8 mouse cellular contexts compared by ENCODE assay signal in genomic region chr2:84735346-84735920, GRCm38 (mm10). TPM values are rescaled to one million over a fixed set of nuclear protein-coding genes. Genes with fewer than 3 reads are reported as not detected.
DNase-seq lines count a peak whose midpoint lies in the region; ATAC-seq and TF ChIP-seq lines count a peak whose summit lies in the region.

No protein-coding gene starts in this region.

- H3K4me3 ChIP-seq in stomach, embryonic 14.5 days (ENCODE audit: low read depth, low read length), result peak overlapping the region; percentile 39; the same call in 1 of the 2 replicates
- no peak overlapping the region for H3K4me3 ChIP-seq in stomach, postnatal 0 days (ENCODE audit: low read depth, low read length)
- H3K4me3 ChIP-seq in hindbrain, embryonic 10.5 days, result peak overlapping the region; percentile 68

- no peak overlapping the region for H3K9ac ChIP-seq in stomach, embryonic 14.5 days (replicated peaks; ENCODE audit: low read depth, low read length)
- H3K9ac ChIP-seq in stomach, postnatal 0 days (ENCODE audit: low read length), result no peak overlapping the region

- H3K27me3 ChIP-seq in stomach, embryonic 14.5 days (ENCODE audit: control insufficient read depth, insufficient read depth, low read length), result no peaks in the 10 kb centered on the region
- 0 out of 2 replicates have a peak, but pooled peaks cover 2% of the 10 kb centered on the region for H3K27me3 ChIP-seq in stomach, postnatal 0 days (ENCODE audit: control insufficient read depth, insufficient read depth, low read length)
- no peaks in the 10 kb centered on the region for H3K27me3 ChIP-seq in hindbrain, embryonic 10.5 days (ENCODE audit: insufficient read depth, poor library complexity, severe bottlenecking)

- 19% methylated on average over 7 of the region's 7 CpGs for WGBS in stomach, embryonic 14.5 days
- WGBS in stomach, postnatal 0 days, result 19% methylated on average over 7 of the region's 7 CpGs
- 28% methylated on average over 7 of the region's 7 CpGs for WGBS in hindbrain, embryonic 10.5 days

- H3K4me2 ChIP-seq in stomach, embryonic 14.5 days (replicated peaks; ENCODE audit: low read depth, low read length), result peak overlapping the region; percentile 66
- H3K4me2 ChIP-seq in stomach, postnatal 0 days (replicated peaks; ENCODE audit: low read depth), result no peak overlapping the region; the same call in 1 of the 2 replicates

- no peak for TF ChIP-seq CTCF in stomach, postnatal 0 days (IDR thresholded peaks at IDR 0.05; ENCODE audit: low read depth)

- H3K9me3 ChIP-seq in stomach, embryonic 14.5 days (ENCODE audit: control insufficient read depth, low read depth, low read length), result no peaks in the 10 kb centered on the region
- no peaks in the 10 kb centered on the region for H3K9me3 ChIP-seq in stomach, postnatal 0 days (ENCODE audit: control insufficient read depth, low read length)
- no peaks in the 10 kb centered on the region for H3K9me3 ChIP-seq in hindbrain, embryonic 10.5 days

- no peak for DNase-seq in stomach, postnatal 0 days (ENCODE audit: low spot score)
- DNase-seq in hindbrain, embryonic 10.5 days (ENCODE audit: low spot score), result peak; percentile 36
- no peak for DNase-seq in retina, postnatal 1 day
- no peak for DNase-seq in ovary, postnatal 14 days (ENCODE audit: low spot score)
- DNase-seq in frontal cortex, postnatal 25 days (ENCODE audit: low spot score in 2 of 2), result no peak
- no peak for DNase-seq in MN1 (ENCODE audit: low spot score)

- H3K27ac ChIP-seq in stomach, embryonic 14.5 days (ENCODE audit: low read length), result 0 out of 2 replicates have a peak overlapping the region, but pooled peaks have one; percentile 10
- no peak overlapping the region for H3K27ac ChIP-seq in stomach, postnatal 0 days (replicated peaks)
- H3K27ac ChIP-seq in hindbrain, embryonic 10.5 days, result peak overlapping the region; percentile 93

- ATAC-seq in stomach, embryonic 14.5 days (ENCODE audit: insufficient number of reproducible peaks, insufficient read depth, low FRiP score, low read depth), result peak; percentile 12; the same call in 1 of the 2 replicates
- ATAC-seq in stomach, postnatal 0 days (ENCODE audit: low FRiP score, low TSS enrichment), result no peak
- peak; percentile 85 for ATAC-seq in megakaryocyte progenitor cell, adult 5-6 weeks (replicated peaks; ENCODE audit: poor library complexity)

- no peaks in the 10 kb centered on the region for H3K36me3 ChIP-seq in stomach, embryonic 14.5 days (ENCODE audit: control insufficient read depth, insufficient read depth, low read length)
- no peaks in the 10 kb centered on the region for H3K36me3 ChIP-seq in stomach, postnatal 0 days (ENCODE audit: control insufficient read depth, insufficient read depth, low read length)
- H3K36me3 ChIP-seq in hindbrain, embryonic 10.5 days, result peaks cover 7% of the 10 kb centered on the region

- TF ChIP-seq EP300 in stomach, postnatal 0 days (optimal IDR thresholded peaks at IDR 0.05), result no peak

- peaks cover 45% of the 10 kb centered on the region for H3K4me1 ChIP-seq in stomach, embryonic 14.5 days (ENCODE audit: control insufficient read depth, insufficient read depth, low read length)
- peaks cover 5% of the 10 kb centered on the region for H3K4me1 ChIP-seq in stomach, postnatal 0 days (replicated peaks; ENCODE audit: control insufficient read depth, insufficient read depth)
- H3K4me1 ChIP-seq in hindbrain, embryonic 10.5 days (replicated peaks), result peaks cover 73% of the 10 kb centered on the region

RNA-seq across cellular contexts. Expression of gene Ypel4, which starts 1.6 kb away (rescaled TPM):
- polyA plus RNA-seq in stomach, embryonic 14.5 days (2014; fragmentation: Nextera tagmentation; extraction: Ambion mirVana), result 9.3 and 10.7 TPM in 2 replicates
- polyA plus RNA-seq in stomach, postnatal 0 days (2015; fragmentation: Nextera tagmentation; extraction: Ambion mirVana), result 1.6 and 2.4 TPM in 2 replicates
- polyA plus RNA-seq in hindbrain, embryonic 10.5 days (2016; fragmentation: Nextera tagmentation; extraction: Ambion mirVana), result 10.0 and 14.6 TPM in 2 replicates
- total RNA-seq in megakaryocyte progenitor cell, adult 5-6 weeks (2015), result 0.07 and 0.12 TPM in 2 replicates
- 0.27 TPM in 1 of 2 replicates, not detected in the other for total RNA-seq in megakaryocyte progenitor cell, adult 5-6 weeks (2017)

RNA-seq across cellular contexts. Expression of gene Gm19426, which starts 8.0 kb away (rescaled TPM):
- polyA plus RNA-seq in stomach, embryonic 14.5 days (2014; fragmentation: Nextera tagmentation; extraction: Ambion mirVana), result 5.1 and 5.9 TPM in 2 replicates
- polyA plus RNA-seq in stomach, postnatal 0 days (2015; fragmentation: Nextera tagmentation; extraction: Ambion mirVana), result 3.8 and 3.9 TPM in 2 replicates
- 9.5 and 10.4 TPM in 2 replicates for polyA plus RNA-seq in hindbrain, embryonic 10.5 days (2016; fragmentation: Nextera tagmentation; extraction: Ambion mirVana)
- total RNA-seq in megakaryocyte progenitor cell, adult 5-6 weeks (2015), result 0.39 TPM in 1 of 2 replicates, not detected in the other
- total RNA-seq in megakaryocyte progenitor cell, adult 5-6 weeks (2017), result not detected in 2 replicates

RNA-seq across cellular contexts. Expression of gene Clp1, which starts 8.3 kb away (rescaled TPM):
- polyA plus RNA-seq in stomach, embryonic 14.5 days (2014; fragmentation: Nextera tagmentation; extraction: Ambion mirVana), result 26.7 and 28.9 TPM in 2 replicates
- 16.3 and 16.5 TPM in 2 replicates for polyA plus RNA-seq in stomach, postnatal 0 days (2015; fragmentation: Nextera tagmentation; extraction: Ambion mirVana)
- 49.6 and 53.6 TPM in 2 replicates for polyA plus RNA-seq in hindbrain, embryonic 10.5 days (2016; fragmentation: Nextera tagmentation; extraction: Ambion mirVana)
- total RNA-seq in megakaryocyte progenitor cell, adult 5-6 weeks (2015), result 42.5 and 44.7 TPM in 2 replicates
- total RNA-seq in megakaryocyte progenitor cell, adult 5-6 weeks (2017), result 37.3 and 43.5 TPM in 2 replicates

RNA-seq across cellular contexts. Expression of gene Zdhhc5, which starts 20.5 kb away (rescaled TPM):
- polyA plus RNA-seq in stomach, embryonic 14.5 days (2014; fragmentation: Nextera tagmentation; extraction: Ambion mirVana), result 35.9 and 36.5 TPM in 2 replicates
- polyA plus RNA-seq in stomach, postnatal 0 days (2015; fragmentation: Nextera tagmentation; extraction: Ambion mirVana), result 24.1 and 29.7 TPM in 2 replicates
- 25.4 and 26.7 TPM in 2 replicates for polyA plus RNA-seq in hindbrain, embryonic 10.5 days (2016; fragmentation: Nextera tagmentation; extraction: Ambion mirVana)
- total RNA-seq in megakaryocyte progenitor cell, adult 5-6 weeks (2015), result 44.0 and 46.1 TPM in 2 replicates
- total RNA-seq in megakaryocyte progenitor cell, adult 5-6 weeks (2017), result 29.1 and 30.6 TPM in 2 replicates

RNA-seq across cellular contexts. Expression of gene Serping1, which starts 39.8 kb away (rescaled TPM):
- 84.2 and 93.7 TPM in 2 replicates for polyA plus RNA-seq in stomach, embryonic 14.5 days (2014; fragmentation: Nextera tagmentation; extraction: Ambion mirVana)
- 101 and 103 TPM in 2 replicates for polyA plus RNA-seq in stomach, postnatal 0 days (2015; fragmentation: Nextera tagmentation; extraction: Ambion mirVana)
- 29.4 and 43.1 TPM in 2 replicates for polyA plus RNA-seq in hindbrain, embryonic 10.5 days (2016; fragmentation: Nextera tagmentation; extraction: Ambion mirVana)
- total RNA-seq in megakaryocyte progenitor cell, adult 5-6 weeks (2015), result 0.22 TPM in 1 of 2 replicates, not detected in the other
- not detected in 2 replicates for total RNA-seq in megakaryocyte progenitor cell, adult 5-6 weeks (2017)
